Mouse (Mus musculus) liver, adult 2 months (tissue): ENCODE measurements around the gene Gm21731.
"Not testable (repeated sequence)": the region's sequence is repeated elsewhere in the genome, so short reads cannot be mapped to it uniquely, and the experiment has no call there.

Source experiments
- CTCF ChIP-seq: fragments of 200-500 bp; IDR thresholded peaks from 2 replicates; pipeline ENCODE4 v1.5.1; 2011; ENCODE audit warnings: low read depth, low read length, control low read depth
- POLR2A ChIP-seq: fragments of 200-500 bp; IDR thresholded peaks from 2 replicates; pipeline ENCODE4 v1.6.1; 2011; ENCODE audit warnings: low read length, control low read depth; ENCODE audit not compliant: insufficient read depth; ENCODE audit errors: extremely low read depth

GRCm38 (mm10) chr13:120220922-120221321 lies 18.0 kb upstream of the Gm21731 start:
- TF ChIP-seq CTCF, POLR2A: not testable (repeated sequence)
